Mouse (Mus musculus): ENCODE data around the gene Msantd3. TPM values are rescaled to one million over a fixed set of nuclear protein-coding genes. Genes with fewer than 3 reads are reported as not detected.

Msantd3 gene
- polyA plus RNA-seq, 1 experiment from 2014 or later = 10.9 TPM

Other genes starting within 250 kb of the Msantd3 start
- 42.3 and 45.0 TPM in 2 replicates for gene Tex10, start 66.5 kb upstream of the Msantd3 start, polyA plus RNA-seq (2015; fragmentation: Nextera tagmentation; extraction: Ambion mirVana)
- 5.0 and 5.2 TPM in 2 replicates for gene Tmeff1, start 45.2 kb downstream of the Msantd3 start, polyA plus RNA-seq (2015; fragmentation: Nextera tagmentation; extraction: Ambion mirVana)
- 0.09 and 0.18 TPM in 2 replicates for gene Cavin4, start 123.6 kb downstream of the Msantd3 start, polyA plus RNA-seq (2015; fragmentation: Nextera tagmentation; extraction: Ambion mirVana)

Measured in intestine, embryonic 16.5 days (tissue).